Mouse (Mus musculus) spleen, adult 2 months (tissue): ENCODE results near the gene Snx25. TPM values are rescaled to one million over a fixed set of nuclear protein-coding genes. Genes with fewer than 3 reads are reported as not detected.

ENCODE experiments used
- DNase-seq, 2 experiments: peaks; one replicate each; pipeline versions ENCODE4 v3.0.0 to v3.0.0-alpha.2; 2012 to 2021; ENCODE audit warnings: low spot score in 2 of 2, low read depth in 1 of 2
- H3K27ac ChIP-seq: fragments of 200-500 bp; 2 replicates; pipeline ENCODE4 v1.5.1; 2012; ENCODE audit warnings: low read length, inconsistent platforms; ENCODE audit not compliant: insufficient read depth
- H3K27me3 ChIP-seq: fragments of 200-500 bp; 2 replicates; pipeline ENCODE4 v1.6.1; 2012; ENCODE audit warnings: mild to moderate bottlenecking, moderate library complexity, low read length, inconsistent platforms; ENCODE audit not compliant: control insufficient read depth, insufficient read depth
- H3K36me3 ChIP-seq: fragments of 200-500 bp; 2 replicates; pipeline ENCODE4 v1.6.1; 2012; ENCODE audit warnings: mild to moderate bottlenecking, low read length, inconsistent platforms; ENCODE audit not compliant: control insufficient read depth, insufficient read depth
- H3K4me1 ChIP-seq: fragments of 200-500 bp; 2 replicates; pipeline ENCODE4 v1.6.1; 2011; ENCODE audit warnings: inconsistent platforms; ENCODE audit not compliant: control insufficient read depth, insufficient read depth, insufficient read length
- H3K4me3 ChIP-seq: fragments of 200-500 bp; 2 replicates; pipeline ENCODE4 v1.5.1; 2011; ENCODE audit warnings: mild to moderate bottlenecking, inconsistent platforms; ENCODE audit not compliant: insufficient read depth, insufficient read length; ENCODE audit errors: extremely low read depth
- CTCF ChIP-seq: fragments of 200-500 bp; IDR thresholded peaks from 2 replicates; pipeline ENCODE4 v1.5.1; 2011; ENCODE audit warnings: mild to moderate bottlenecking, inconsistent platforms; ENCODE audit not compliant: insufficient read depth, insufficient read length, insufficient replicate concordance; ENCODE audit errors: extremely low read depth
- POLR2A ChIP-seq: fragments of 200-500 bp; IDR thresholded peaks from 2 replicates; pipeline ENCODE4 v1.6.1; 2011; ENCODE audit warnings: low read depth, low read length, inconsistent platforms
- WGBS: fragments of 180-500 bp; shearing (Covaris S2); methylation state at CpG from one replicate; pipeline ENCODE4 v1.1.7; 2018; 5-methylcytosine and 5-hydroxymethylcytosine counted together
- polyA plus RNA-seq: library from polyadenylated mRNA; depleted of rRNA; stranded (reverse); fragments of >200 nt; gene quantifications from 2 replicates; pipeline ENCODE4 v1.2.3, GENCODE M21; 2012

The Snx25 gene
- polyA plus RNA-seq, 1 experiment: 4.9 TPM

DNA sequence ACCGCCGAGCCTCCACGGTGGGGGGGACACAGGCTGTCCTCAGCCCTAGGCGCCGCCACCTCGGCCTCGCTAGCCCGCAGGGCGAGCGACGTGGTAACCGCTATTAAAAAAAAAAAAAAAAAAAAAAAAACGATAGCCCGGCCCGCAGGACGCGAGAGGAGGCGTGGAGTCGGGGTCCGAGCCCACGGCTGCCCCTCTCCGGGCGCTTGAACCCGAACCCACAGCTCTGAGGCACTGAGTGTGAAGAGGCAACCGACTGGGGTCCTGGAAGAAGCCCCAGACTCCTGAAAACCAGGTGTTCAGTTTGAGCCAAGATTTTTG, 11.9 kb upstream of the Snx25 start:
- no peak for TF ChIP-seq CTCF
- TF ChIP-seq POLR2A: no peak
- WGBS: under 1% methylated on average over 25 of the region's 25 CpGs
- Histone ChIP-seq H3K4me1 (0 out of 2 replicates have a peak, but pooled peaks cover 3% of the 10 kb centered on the region), H3K27ac (peak overlapping the region; percentile 89), H3K27me3 (no peaks in the 10 kb centered on the region), H3K4me3 (peak overlapping the region; percentile 83), H3K36me3 (no peaks in the 10 kb centered on the region)
- DNase-seq: no peak

GRCm38 (mm10) chr8:46162953-46163869, 11.3 kb upstream of the Snx25 start:
- H3K27ac ChIP-seq: peak overlapping the region; percentile 94
- DNase-seq: peak; percentile 90 to 97
- WGBS: 2% methylated on average over 76 of the region's 77 CpGs
- H3K27me3 ChIP-seq: no peaks in the 10 kb centered on the region
- peak; percentile 93 for TF ChIP-seq POLR2A
- TF ChIP-seq CTCF: no peak
- no peaks in the 10 kb centered on the region for H3K36me3 ChIP-seq
- 0 out of 2 replicates have a peak, but pooled peaks cover 3% of the 10 kb centered on the region for H3K4me1 ChIP-seq
- H3K4me3 ChIP-seq: peak overlapping the region; percentile 83

DNA sequence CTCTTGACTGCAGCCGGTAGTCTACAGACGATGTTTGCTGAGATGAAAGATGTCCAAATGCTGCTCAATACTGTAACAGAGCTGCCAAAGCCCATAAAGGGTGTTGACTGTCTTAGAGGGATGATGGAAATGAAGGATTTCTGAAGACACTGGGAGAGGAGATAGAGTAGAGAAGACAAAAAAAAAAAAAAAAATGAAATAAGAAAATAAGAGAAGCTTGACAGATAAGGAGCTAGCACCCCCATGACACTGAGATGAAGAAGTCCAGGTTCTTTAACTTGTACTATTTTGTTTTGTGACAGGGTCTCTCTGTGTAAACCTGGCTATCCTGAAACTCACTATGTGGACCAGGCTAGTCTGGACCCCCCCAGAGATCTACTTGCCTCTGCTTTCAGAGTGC, 1.1 kb upstream of the Snx25 start:
- 7% methylated on average over 2 of the region's 2 CpGs for WGBS
- Histone ChIP-seq H3K4me1 (peaks cover 5% of the 10 kb centered on the region), H3K36me3 (no peaks in the 10 kb centered on the region), H3K27me3 (no peaks in the 10 kb centered on the region), H3K4me3 (peak overlapping the region; percentile 65; the same call in 1 of the 2 replicates), H3K27ac (peak overlapping the region; percentile 96; the same call in 1 of the 2 replicates)
- TF ChIP-seq CTCF: no peak
- DNase-seq: no peak

DNA sequence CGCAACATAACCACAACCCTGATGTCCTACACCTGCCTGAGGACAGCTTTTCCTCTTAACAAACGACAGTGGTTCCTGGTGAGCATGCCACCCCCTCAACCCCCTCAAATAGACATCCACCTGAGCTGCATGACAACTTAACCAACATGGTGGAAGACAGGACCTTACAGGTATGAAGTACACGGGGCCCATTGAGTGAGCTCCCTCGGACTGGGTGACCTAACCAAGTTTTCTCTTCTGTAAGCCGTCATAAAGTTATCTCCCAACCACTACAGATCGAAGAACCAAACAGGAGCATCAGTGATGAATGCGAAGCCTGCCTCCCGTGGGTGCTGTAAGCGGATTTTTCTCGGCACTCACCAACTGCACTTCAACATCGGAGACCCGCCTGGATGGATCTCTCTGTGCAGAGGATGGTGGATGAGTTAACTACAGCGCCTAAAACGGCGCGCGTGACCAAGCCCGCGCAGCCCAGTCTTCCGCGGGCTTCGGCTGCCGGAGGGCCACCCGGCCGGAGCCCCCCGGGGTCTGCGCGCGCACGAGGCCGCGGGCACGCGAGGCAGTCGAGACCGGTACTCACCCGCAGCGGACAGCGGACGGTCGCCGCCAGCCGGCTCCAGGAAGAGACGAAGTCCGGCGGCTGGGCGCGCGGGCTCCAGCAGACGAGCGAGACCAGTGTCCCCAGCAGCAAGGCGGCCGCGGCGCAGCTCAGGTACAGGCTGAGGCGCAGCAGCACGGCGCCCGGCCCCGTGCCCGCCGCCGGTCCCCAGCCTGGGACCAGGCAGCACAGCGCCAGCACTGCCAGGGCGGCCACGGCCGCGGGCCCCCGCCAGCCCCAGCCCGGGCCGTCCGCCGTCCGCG, 527 bp downstream of the Snx25 start, which contains the start of gene Cfap97:
Gene Cfap97 (plus strand): TSS at position 570 of the 861 bp plus-strand sequence.
- peak in 1 of 2 experiments; percentile 41 for DNase-seq
- WGBS: 2% methylated on average over 69 of the region's 75 CpGs
- no peaks in the 10 kb centered on the region for H3K36me3 ChIP-seq
- no peaks in the 10 kb centered on the region for H3K27me3 ChIP-seq
- peak within 1 kb of the TSS; percentile 65 for H3K4me3 ChIP-seq
- H3K27ac ChIP-seq: peak within 1 kb of the TSS; percentile 96
- TF ChIP-seq CTCF: no peak
- TF ChIP-seq POLR2A: no peak
- H3K4me1 ChIP-seq: peaks cover 5% of the 10 kb centered on the region

- 85% methylated on average over 9 of the region's 9 CpGs for WGBS
- Histone ChIP-seq H3K27ac (no peak overlapping the region), H3K27me3 (no peaks in the 10 kb centered on the region), H3K4me3 (no peak overlapping the region), H3K4me1 (peaks cover 5% of the 10 kb centered on the region), H3K36me3 (no peaks in the 10 kb centered on the region)
- no peak for DNase-seq
- no peak for TF ChIP-seq CTCF
- TF ChIP-seq POLR2A: no peak
Observed at GRCm38 (mm10) chr8:46149782-46150181, 2.2 kb downstream of the Snx25 start.

DNA sequence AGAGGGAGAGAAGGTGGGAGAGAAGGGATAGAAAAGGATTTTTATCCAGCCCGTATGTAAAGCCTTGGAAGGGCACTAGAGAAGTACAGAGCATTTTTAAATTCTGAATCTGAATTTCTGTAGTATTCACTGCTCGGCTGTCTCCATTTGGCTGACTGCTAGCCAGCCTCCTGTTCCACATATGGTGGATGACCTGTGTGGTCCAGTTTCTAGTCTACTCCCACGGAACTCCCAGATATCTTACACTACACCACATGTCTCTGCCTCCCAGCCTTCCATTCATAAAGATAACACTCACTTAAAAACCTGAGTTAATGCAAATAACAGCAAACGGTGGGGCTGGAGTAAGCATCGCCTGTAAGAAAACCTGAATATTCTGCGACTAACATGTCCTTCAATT, 2.7 kb downstream of the Snx25 start:
- no peak overlapping the region for H3K4me3 ChIP-seq
- H3K27ac ChIP-seq: no peak overlapping the region
- no peaks in the 10 kb centered on the region for H3K27me3 ChIP-seq
- no peak for TF ChIP-seq POLR2A
- no peak for TF ChIP-seq CTCF
- WGBS: 91% methylated on average over 6 of the region's 6 CpGs
- DNase-seq: no peak
- H3K36me3 ChIP-seq: no peaks in the 10 kb centered on the region
- peaks cover 5% of the 10 kb centered on the region for H3K4me1 ChIP-seq
